Mouse (Mus musculus): Measurements from ENCODE around the gene Ndufs4. TPM values are rescaled to one million over a fixed set of nuclear protein-coding genes. Genes with fewer than 3 reads are reported as not detected.

Ndufs4 gene
- total and polyA plus RNA-seq, 2 experiments from 2014 or later = 36.4 to 414 TPM

DNA sequence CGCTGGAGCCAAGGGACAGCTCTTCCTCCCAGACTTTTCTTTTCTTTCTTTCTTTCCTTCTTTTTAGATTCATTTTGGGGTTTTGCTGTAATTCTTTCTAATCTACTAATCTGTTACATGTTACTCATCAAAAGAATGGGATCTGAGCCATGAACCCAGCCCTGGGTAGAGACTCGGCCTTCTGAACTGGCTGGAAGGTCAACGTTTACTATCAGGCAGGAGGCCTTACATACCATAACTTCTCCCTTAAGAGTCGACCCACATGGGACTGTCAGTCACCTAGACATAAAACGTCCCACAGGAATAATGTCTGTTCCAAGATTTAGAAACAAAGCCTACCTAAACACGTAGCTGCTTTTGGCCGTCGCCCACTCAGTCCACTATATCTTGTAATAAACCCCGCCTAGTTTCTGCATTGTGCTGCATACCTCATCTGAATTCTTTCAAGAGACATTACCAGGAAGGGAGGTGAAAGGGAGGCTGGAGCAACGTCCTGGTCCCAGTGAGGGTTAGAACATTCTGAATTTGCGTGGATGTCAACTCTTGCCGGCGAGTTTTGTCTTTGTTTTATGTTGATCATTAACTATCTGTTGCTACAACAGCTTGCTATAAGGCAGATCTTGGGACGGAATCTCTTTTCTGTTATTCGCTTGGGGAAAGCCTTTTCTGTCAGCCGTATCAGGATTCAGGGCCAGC is 116.5 kb downstream of the Ndufs4 start:
- H3K36me3 ChIP-seq (ENCODE audit: insufficient read depth, low read length) = no peaks in the 10 kb centered on the region
- ATAC-seq (ENCODE audit: low FRiP score) = no peak
- WGBS = 85% methylated on average over 16 of the region's 16 CpGs
- no peak for TF ChIP-seq CTCF (IDR thresholded peaks at IDR 0.05)
- no peaks in the 10 kb centered on the region for H3K27me3 ChIP-seq (ENCODE audit: insufficient read depth, low read length)
- H3K9ac ChIP-seq (replicated peaks; ENCODE audit: low read length, poor library complexity, severe bottlenecking) = no peak overlapping the region
- H3K9me3 ChIP-seq (ENCODE audit: low read length) = no peaks in the 10 kb centered on the region
- no peak for DNase-seq (ENCODE audit: low spot score)
- no peak overlapping the region for H3K27ac ChIP-seq (ENCODE audit: low read depth, low read length)
- H3K4me1 ChIP-seq (ENCODE audit: insufficient read depth, low read length) = no peaks in the 10 kb centered on the region
- H3K4me2 ChIP-seq (ENCODE audit: low read depth, low read length, poor library complexity, severe bottlenecking) = no peak overlapping the region
- no peak overlapping the region for H3K4me3 ChIP-seq (ENCODE audit: low read depth, low read length)

DNA sequence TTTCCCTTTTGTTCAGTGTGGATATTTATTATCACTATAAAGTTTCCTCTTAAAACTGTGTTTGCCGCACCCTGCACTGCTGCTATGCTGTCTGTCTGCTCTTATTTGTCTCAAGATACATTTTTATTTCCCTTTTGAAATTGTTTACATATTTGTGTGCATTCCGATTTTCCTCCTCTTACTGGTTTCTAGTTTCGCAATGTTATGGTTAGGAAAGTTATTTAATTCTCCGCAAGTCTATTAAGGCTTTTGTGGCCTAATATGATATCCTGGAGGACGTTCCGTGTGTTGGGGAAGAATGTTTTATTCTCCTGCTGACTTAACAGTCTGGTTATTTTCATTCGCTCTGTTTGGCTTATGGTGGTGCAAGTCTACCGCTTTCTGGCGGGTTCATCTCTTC is 120.3 kb downstream of the Ndufs4 start:
- DNase-seq (ENCODE audit: low spot score) = no peak
- H3K4me3 ChIP-seq (ENCODE audit: low read depth, low read length) = no peak overlapping the region
- no peak overlapping the region for H3K4me2 ChIP-seq (ENCODE audit: low read depth, low read length, poor library complexity, severe bottlenecking)
- no peaks in the 10 kb centered on the region for H3K36me3 ChIP-seq (ENCODE audit: insufficient read depth, low read length)
- 93% methylated on average over 9 of the region's 9 CpGs for WGBS
- TF ChIP-seq CTCF (IDR thresholded peaks at IDR 0.05) = no peak
- no peaks in the 10 kb centered on the region for H3K4me1 ChIP-seq (ENCODE audit: insufficient read depth, low read length)
- H3K9ac ChIP-seq (replicated peaks; ENCODE audit: low read length, poor library complexity, severe bottlenecking) = no peak overlapping the region
- no peak overlapping the region for H3K27ac ChIP-seq (ENCODE audit: low read depth, low read length)
- H3K27me3 ChIP-seq (ENCODE audit: insufficient read depth, low read length) = no peaks in the 10 kb centered on the region
- no peak for ATAC-seq (ENCODE audit: low FRiP score)
- H3K9me3 ChIP-seq (ENCODE audit: low read length) = no peaks in the 10 kb centered on the region

DNA sequence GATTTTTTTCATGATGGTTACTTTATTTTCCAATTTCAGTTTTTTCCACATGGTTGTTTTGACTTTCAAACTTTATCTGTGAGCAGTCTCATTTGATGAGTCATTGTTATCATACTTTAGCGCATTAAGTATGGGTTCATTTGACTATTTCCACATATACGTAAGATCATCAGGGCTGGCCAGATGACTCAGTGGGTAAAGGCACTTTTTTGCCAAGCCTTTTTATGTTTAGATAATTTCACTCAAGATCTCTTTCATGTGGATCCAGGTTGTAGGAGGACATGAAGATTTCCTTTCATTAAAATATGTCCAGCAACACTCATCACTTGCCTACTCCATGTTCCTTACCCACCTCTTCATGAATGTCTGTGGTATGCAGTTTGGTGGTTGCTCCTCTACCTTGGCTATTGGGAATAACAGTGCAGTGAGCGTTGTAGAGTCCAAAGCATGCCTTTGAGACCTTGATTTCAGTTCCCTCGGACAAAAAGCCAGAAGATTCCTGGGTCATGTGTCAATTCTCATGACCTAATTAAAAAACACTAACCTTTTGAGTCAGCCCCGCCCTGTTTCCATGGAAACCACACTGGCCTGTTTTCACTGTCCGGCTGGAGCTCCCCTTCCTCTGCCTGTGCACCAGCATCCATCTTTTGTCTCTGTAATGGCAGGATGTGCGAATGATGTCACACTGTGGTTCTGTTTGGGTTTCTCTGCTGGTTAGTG is 127.4 kb downstream of the Ndufs4 start:
- H3K27me3 ChIP-seq (ENCODE audit: insufficient read depth, low read length) = no peaks in the 10 kb centered on the region
- no peak for ATAC-seq (ENCODE audit: low FRiP score)
- 62% methylated on average over 7 of the region's 7 CpGs for WGBS
- no peak overlapping the region for H3K4me2 ChIP-seq (ENCODE audit: low read depth, low read length, poor library complexity, severe bottlenecking)
- DNase-seq (ENCODE audit: low spot score) = no peak
- no peak for TF ChIP-seq CTCF (IDR thresholded peaks at IDR 0.05)
- no peaks in the 10 kb centered on the region for H3K36me3 ChIP-seq (ENCODE audit: insufficient read depth, low read length)
- no peak overlapping the region for H3K9ac ChIP-seq (replicated peaks; ENCODE audit: low read length, poor library complexity, severe bottlenecking)
- no peak overlapping the region for H3K4me3 ChIP-seq (ENCODE audit: low read depth, low read length)
- H3K9me3 ChIP-seq (ENCODE audit: low read length) = no peaks in the 10 kb centered on the region
- H3K27ac ChIP-seq (ENCODE audit: low read depth, low read length) = no peak overlapping the region
- H3K4me1 ChIP-seq (ENCODE audit: insufficient read depth, low read length) = no peaks in the 10 kb centered on the region

DNA sequence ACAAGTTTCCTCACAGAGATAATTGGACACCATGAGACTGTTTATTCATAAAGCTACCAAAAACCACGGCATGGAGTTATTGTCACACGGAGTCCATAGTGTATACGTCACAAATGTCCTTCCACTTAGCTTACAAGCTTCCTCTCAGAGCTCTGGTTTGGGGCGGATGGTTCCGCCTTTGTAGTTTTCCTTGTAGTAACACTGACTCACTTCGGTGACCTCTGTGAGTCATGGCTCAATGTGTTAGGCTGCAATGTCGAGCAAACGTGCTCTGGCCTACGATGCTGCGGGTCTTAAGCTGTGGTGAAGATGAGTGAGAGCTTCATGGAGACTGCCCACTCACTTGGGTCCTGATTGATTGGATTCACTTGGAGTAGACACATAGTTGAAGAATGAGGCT is 133.4 kb downstream of the Ndufs4 start:
- Histone ChIP-seq H3K4me3 (ENCODE audit: low read depth, low read length) (no peak overlapping the region), H3K9me3 (ENCODE audit: low read length) (no peaks in the 10 kb centered on the region), H3K27ac (ENCODE audit: low read depth, low read length) (no peak overlapping the region), H3K4me1 (ENCODE audit: insufficient read depth, low read length) (no peaks in the 10 kb centered on the region), H3K27me3 (ENCODE audit: insufficient read depth, low read length) (no peaks in the 10 kb centered on the region), H3K9ac (replicated peaks; ENCODE audit: low read length, poor library complexity, severe bottlenecking) (no peak overlapping the region), H3K36me3 (ENCODE audit: insufficient read depth, low read length) (no peaks in the 10 kb centered on the region), H3K4me2 (ENCODE audit: low read depth, low read length, poor library complexity, severe bottlenecking) (no peak overlapping the region)
- no peak for TF ChIP-seq CTCF (IDR thresholded peaks at IDR 0.05)
- no peak for ATAC-seq (ENCODE audit: low FRiP score)
- WGBS = 88% methylated on average over 10 of the region's 10 CpGs
- DNase-seq (ENCODE audit: low spot score) = no peak

Other genes with a start within 250 kb of the Ndufs4 start
- 0.76 and 0.93 TPM in 2 replicates for gene Fst, start 70.7 kb upstream of the Ndufs4 start, total RNA-seq (2014; rRNA removed)
- 2.1 and 2.8 TPM in 2 replicates for gene Fst, start 70.7 kb upstream of the Ndufs4 start, polyA plus RNA-seq (2015; fragmentation: Nextera tagmentation; extraction: Ambion mirVana)